Mouse (Mus musculus) CH12.LX (cell line): ENCODE data around the gene Prrx1. TPM values are rescaled to one million over a fixed set of nuclear protein-coding genes. Genes with fewer than 3 reads are reported as not detected.

Experiments used
- polyA plus RNA-seq: library from polyadenylated mRNA; unstranded; fragments of >175 nt; gene quantifications from 2 replicates; pipeline ENCODE4 v1.2.1, GENCODE M21; 2012; ENCODE audit warnings: low read depth; ENCODE audit not compliant: insufficient read length
- total RNA-seq, 2 experiments: library from RNA; depleted of rRNA; stranded (reverse); fragments of 300-350 nt in 1 of 2; fragments of >200 nt in 1 of 2; gene quantifications; 2 replicates each; pipeline ENCODE4 v1.2.3; 2012 to 2014

Prrx1 gene
- total and polyA plus RNA-seq, 3 experiments = not detected

Other genes starting within 250 kb of the Prrx1 start
- not detected in 2 replicates for gene Mroh9, start 228.0 kb downstream of the Prrx1 start, total RNA-seq (2012; rRNA removed)
- not detected in 2 replicates for gene Mroh9, start 228.0 kb downstream of the Prrx1 start, total RNA-seq (2014; rRNA removed)
- not detected in 2 replicates for gene Mroh9, start 228.0 kb downstream of the Prrx1 start, polyA plus RNA-seq
- gene Gorab, start 90.0 kb upstream of the Prrx1 start, total RNA-seq (2012; rRNA removed) = 2.9 and 3.9 TPM in 2 replicates
- 5.9 and 6.2 TPM in 2 replicates for gene Gorab, start 90.0 kb upstream of the Prrx1 start, total RNA-seq (2014; rRNA removed)
- gene Gorab, start 90.0 kb upstream of the Prrx1 start, polyA plus RNA-seq = 5.8 and 5.9 TPM in 2 replicates